Mouse (Mus musculus): ENCODE measurements around the gene Cntn5. TPM values are rescaled to one million over a fixed set of nuclear protein-coding genes. Genes with fewer than 3 reads are reported as not detected.

Cntn5 gene
- total and polyA plus RNA-seq, 3 experiments: not detected

- no peak for DNase-seq (ENCODE audit: extremely low read depth)
- Histone ChIP-seq H3K4me1 (ENCODE audit: control insufficient read depth in 1 of 2, insufficient read depth in 2 of 2) (no peaks in the 10 kb centered on the region), H3K4me3 (replicated peaks in 1 of 3; ENCODE audit: low read depth in 2 of 3, low read length in 2 of 3, poor library complexity in 1 of 3) (no peak overlapping the region), H3K79me2 (replicated peaks; ENCODE audit: control insufficient read depth, extremely low read depth, insufficient read depth, poor library complexity, severe bottlenecking) (no peaks in the 10 kb centered on the region), H3K9ac (ENCODE audit: insufficient read depth, low read depth) (no peak overlapping the region), H3K9me3 (replicated peaks; ENCODE audit: low read length) (no peaks in the 10 kb centered on the region), H3K27me3 (replicated peaks) (no peaks in the 10 kb centered on the region), H3K27ac (ENCODE audit: insufficient read depth, low read depth) (no peak overlapping the region), H3K4me2 (ENCODE audit: insufficient read depth, low read depth, poor library complexity, severe bottlenecking) (no peak overlapping the region), H3K36me3 (replicated peaks in 1 of 2; ENCODE audit: control insufficient read depth in 1 of 2, insufficient read depth in 1 of 2, low read length in 1 of 2) (no peaks in the 10 kb centered on the region)
- TF ChIP-seq RAD21 (IDR thresholded peaks at IDR 0.05; ENCODE audit: low read depth, low read length) (no peak), MAFK (IDR thresholded peaks at IDR 0.05; ENCODE audit: insufficient replicate concordance, low read length) (no peak), NELFE (IDR thresholded peaks at IDR 0.05; ENCODE audit: low read depth, low read length) (no peak)
- dilution Hi-C loops (cut with MboI; ENCODE audit: extremely low pct_ligation_motif_present, extremely low pct_unique_long_range_greater_than_20kb, low sequenced_read_pairs) (no loop called here), in situ Hi-C loops (cut with MboI; ENCODE audit: low pct_ligation_motif_present, low pct_unique_long_range_greater_than_20kb, low sequenced_read_pairs) (no loop called here)
These were observed 241.5 kb downstream of the Cntn5 start for GRCm38 (mm10) chr9:10663101-10663500.

GRCm38 (mm10) chr9:10659478-10659877, 245.1 kb downstream of the Cntn5 start:
- Histone ChIP-seq H3K27me3 (replicated peaks) (no peaks in the 10 kb centered on the region), H3K4me3 (replicated peaks in 1 of 3; ENCODE audit: low read depth in 2 of 3, low read length in 2 of 3, poor library complexity in 1 of 3) (no peak overlapping the region), H3K27ac (ENCODE audit: insufficient read depth, low read depth) (no peak overlapping the region), H3K4me1 (ENCODE audit: control insufficient read depth in 1 of 2, insufficient read depth in 2 of 2) (no peaks in the 10 kb centered on the region), H3K36me3 (replicated peaks in 1 of 2; ENCODE audit: control insufficient read depth in 1 of 2, insufficient read depth in 1 of 2, low read length in 1 of 2) (no peaks in the 10 kb centered on the region), H3K79me2 (replicated peaks; ENCODE audit: control insufficient read depth, extremely low read depth, insufficient read depth, poor library complexity, severe bottlenecking) (no peaks in the 10 kb centered on the region), H3K9ac (ENCODE audit: insufficient read depth, low read depth) (no peak overlapping the region), H3K9me3 (replicated peaks; ENCODE audit: low read length) (no peaks in the 10 kb centered on the region), H3K4me2 (ENCODE audit: insufficient read depth, low read depth, poor library complexity, severe bottlenecking) (no peak overlapping the region)
- DNase-seq (ENCODE audit: extremely low read depth): no peak
- dilution Hi-C loops (cut with MboI; ENCODE audit: extremely low pct_ligation_motif_present, extremely low pct_unique_long_range_greater_than_20kb, low sequenced_read_pairs): no loop called here
- TF ChIP-seq POLR2A (IDR thresholded peaks at IDR 0.05; ENCODE audit: low read depth, low read length) (no peak), POLR2AphosphoS2 (IDR thresholded peaks at IDR 0.05; ENCODE audit: low read depth, low read length) (no peak), MAX (IDR thresholded peaks at IDR 0.05; ENCODE audit: low read length) (no peak), CHD2 (IDR thresholded peaks at IDR 0.05; ENCODE audit: low read length) (no peak), ELF1 (IDR thresholded peaks at IDR 0.05; ENCODE audit: low read depth, low read length) (no peak), SIN3A (IDR thresholded peaks at IDR 0.05; ENCODE audit: low read length) (no peak), CHD1 (IDR thresholded peaks at IDR 0.05; ENCODE audit: low read depth, low read length) (no peak), PAX5 (IDR thresholded peaks at IDR 0.05; ENCODE audit: low read length) (no peak), SMC3 (IDR thresholded peaks at IDR 0.05; ENCODE audit: low read depth, low read length) (no peak), RAD21 (IDR thresholded peaks at IDR 0.05; ENCODE audit: low read depth, low read length) (no peak), IRF4 (IDR thresholded peaks at IDR 0.05; ENCODE audit: low read depth, low read length) (no peak), MAZ (IDR thresholded peaks at IDR 0.05; ENCODE audit: low read depth, low read length) (no peak), NRF1 (IDR thresholded peaks at IDR 0.05; ENCODE audit: low read depth, low read length) (no peak), ZC3H11A (IDR thresholded peaks at IDR 0.05; ENCODE audit: low read depth, low read length) (no peak), JUND (conservative IDR thresholded peaks at IDR 0.05; ENCODE audit: low read depth, low read length) (no peak), MEF2A (IDR thresholded peaks at IDR 0.05; ENCODE audit: borderline replicate concordance, low read depth, low read length) (no peak), EP300 (IDR thresholded peaks at IDR 0.05; ENCODE audit: low read length) (no peak), CTCF (conservative IDR thresholded peaks at IDR 0.05 in 1 of 2, IDR thresholded peaks at IDR 0.05 in 1 of 2; ENCODE audit: low read depth in 2 of 2, low read length in 2 of 2) (no peak), GABPA (IDR thresholded peaks at IDR 0.05; ENCODE audit: insufficient replicate concordance, low read depth, low read length) (no peak), ZMIZ1 (IDR thresholded peaks at IDR 0.05; ENCODE audit: low read depth, low read length) (no peak)
- in situ Hi-C loops (cut with MboI; ENCODE audit: low pct_ligation_motif_present, low pct_unique_long_range_greater_than_20kb, low sequenced_read_pairs): no loop called here

Measured in CH12.LX (cell line).